Mouse (Mus musculus): ENCODE results near the gene Trpc7. TPM values are rescaled to one million over a fixed set of nuclear protein-coding genes. Genes with fewer than 3 reads are reported as not detected.

The Trpc7 gene
- total RNA-seq (2014; rRNA removed) (not detected in 2 replicates), polyA plus RNA-seq (2012; rRNA removed) (not detected in 2 replicates)

DNA sequence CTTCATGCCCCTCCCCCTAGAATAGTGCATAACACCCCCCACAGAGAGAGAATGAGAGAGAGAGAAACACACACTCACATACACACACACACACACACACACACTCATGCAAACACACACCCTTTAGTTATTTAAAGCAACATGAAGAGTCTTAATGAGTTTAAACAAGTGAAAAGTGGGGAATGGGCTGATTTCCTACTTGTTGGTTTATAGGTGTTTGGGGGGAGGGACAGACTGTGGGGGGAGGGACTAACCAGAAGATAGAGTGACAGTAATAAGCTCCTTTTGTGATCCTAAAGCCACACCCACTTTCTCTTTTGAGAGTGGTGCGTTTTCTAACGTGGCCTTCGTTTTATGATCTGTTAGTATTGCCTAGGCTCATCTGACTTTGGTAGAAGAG is at the start of gene Trpc7:
TSS of gene Trpc7 (minus strand) at position 101 of the 400 bp plus-strand sequence.
- WGBS = 73% methylated on average over 3 of the region's 3 CpGs
- no peaks in the 10 kb centered on the region for H3K36me3 ChIP-seq (ENCODE audit: control insufficient read depth, insufficient read depth, low read length)
- TF ChIP-seq POLR2A (IDR thresholded peaks at IDR 0.05; ENCODE audit: extremely low read depth, insufficient read depth, low read length) (no peak), CTCF (IDR thresholded peaks at IDR 0.05; ENCODE audit: low read depth, low read length) (no peak)

DNA sequence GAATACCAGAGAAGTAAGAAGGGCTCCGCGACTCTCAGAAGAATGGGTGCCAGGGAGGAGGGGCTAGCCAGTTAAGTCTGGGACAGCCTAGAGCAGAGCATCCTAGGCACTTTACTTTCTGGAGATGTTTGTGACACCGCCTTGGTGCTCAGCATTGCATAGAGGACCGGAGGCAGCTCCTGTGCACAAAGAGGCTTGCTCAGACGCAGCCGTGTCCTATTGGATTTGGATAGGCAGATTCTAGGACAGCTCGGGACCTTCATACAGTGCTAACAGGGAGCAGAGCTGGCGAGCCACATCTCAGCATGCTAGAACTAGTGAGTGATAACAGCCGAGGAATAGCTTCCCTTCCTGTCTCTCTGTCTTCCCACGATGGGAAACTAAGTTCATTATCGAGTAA is 43.5 kb upstream of the Trpc7 start:
- Histone ChIP-seq H3K27me3 (ENCODE audit: control insufficient read depth, insufficient read depth, low read length) (no peaks in the 10 kb centered on the region), H3K79me2 (ENCODE audit: control insufficient read depth, insufficient read depth, low read length) (no peaks in the 10 kb centered on the region), H3K4me1 (ENCODE audit: control insufficient read depth, insufficient read depth, low read length) (no peaks in the 10 kb centered on the region), H3K9ac (ENCODE audit: low read depth, low read length) (no peak overlapping the region), H3K4me3 (ENCODE audit: insufficient read depth, low read depth, low read length) (no peak overlapping the region), H3K36me3 (ENCODE audit: control insufficient read depth, insufficient read depth, low read length) (no peaks in the 10 kb centered on the region), H3K27ac (replicated peaks; ENCODE audit: insufficient read depth, low read depth, low read length) (no peak overlapping the region)
- WGBS = 75% methylated on average over 11 of the region's 11 CpGs
- TF ChIP-seq CTCF (IDR thresholded peaks at IDR 0.05; ENCODE audit: low read depth, low read length) (no peak), POLR2A (IDR thresholded peaks at IDR 0.05; ENCODE audit: extremely low read depth, insufficient read depth, low read length) (no peak)
- DNase-seq (ENCODE audit: extremely low read depth, low read depth, low spot score) = no peak

More for the DNA sequence above, at the start of gene Trpc7:
- DNase-seq (ENCODE audit: extremely low read depth, low read depth, low spot score) = no peak
- Histone ChIP-seq H3K4me1 (ENCODE audit: control insufficient read depth, insufficient read depth, low read length) (no peaks in the 10 kb centered on the region), H3K79me2 (ENCODE audit: control insufficient read depth, insufficient read depth, low read length) (no peaks in the 10 kb centered on the region), H3K9ac (ENCODE audit: low read depth, low read length) (no peak within 1 kb of the TSS), H3K27ac (replicated peaks; ENCODE audit: insufficient read depth, low read depth, low read length) (no peak within 1 kb of the TSS), H3K27me3 (ENCODE audit: control insufficient read depth, insufficient read depth, low read length) (no peaks in the 10 kb centered on the region), H3K4me3 (ENCODE audit: insufficient read depth, low read depth, low read length) (no peak within 1 kb of the TSS)

DNA sequence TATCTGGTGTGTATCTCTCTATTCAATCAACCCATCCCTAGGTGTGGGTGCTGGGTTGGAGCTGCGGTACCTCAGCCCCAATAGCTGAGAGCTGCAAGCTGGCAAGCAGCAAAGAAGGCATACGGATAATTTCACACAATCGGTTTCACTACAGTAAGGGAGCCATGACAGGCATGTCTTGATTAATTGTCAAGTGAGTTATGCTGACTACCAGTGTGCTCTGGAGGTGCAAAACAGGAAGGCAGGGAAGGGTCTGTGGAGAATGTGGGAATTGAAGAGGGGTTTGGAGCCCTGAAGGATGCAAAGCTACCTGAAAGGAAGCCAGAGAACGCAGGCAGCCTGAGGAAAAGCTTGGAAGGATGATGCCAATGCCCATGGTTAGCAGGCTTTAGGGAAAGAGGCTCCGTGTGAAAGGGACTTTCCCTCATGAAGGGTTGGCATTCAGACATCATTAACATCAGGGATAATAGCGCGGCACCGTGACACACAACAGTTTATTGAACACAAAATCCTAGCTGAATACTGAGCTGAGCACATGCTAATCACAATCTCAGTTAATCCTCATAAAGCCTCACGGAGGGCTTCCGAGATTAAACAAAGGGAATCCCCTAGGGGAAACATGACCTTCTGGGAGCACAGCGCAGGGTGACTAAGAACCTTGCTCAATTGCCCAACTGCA is 38.2 kb upstream of the Trpc7 start:
- 73% methylated on average over 11 of the region's 11 CpGs for WGBS
- Histone ChIP-seq H3K79me2 (ENCODE audit: control insufficient read depth, insufficient read depth, low read length) (no peaks in the 10 kb centered on the region), H3K4me1 (ENCODE audit: control insufficient read depth, insufficient read depth, low read length) (no peaks in the 10 kb centered on the region), H3K27me3 (ENCODE audit: control insufficient read depth, insufficient read depth, low read length) (no peaks in the 10 kb centered on the region), H3K36me3 (ENCODE audit: control insufficient read depth, insufficient read depth, low read length) (no peaks in the 10 kb centered on the region), H3K4me3 (ENCODE audit: insufficient read depth, low read depth, low read length) (no peak overlapping the region), H3K27ac (replicated peaks; ENCODE audit: insufficient read depth, low read depth, low read length) (no peak overlapping the region), H3K9ac (ENCODE audit: low read depth, low read length) (no peak overlapping the region)
- no peak for DNase-seq (ENCODE audit: extremely low read depth, low read depth, low spot score)
- TF ChIP-seq CTCF (IDR thresholded peaks at IDR 0.05; ENCODE audit: low read depth, low read length) = no peak
- no peak for TF ChIP-seq POLR2A (IDR thresholded peaks at IDR 0.05; ENCODE audit: extremely low read depth, insufficient read depth, low read length)

DNA sequence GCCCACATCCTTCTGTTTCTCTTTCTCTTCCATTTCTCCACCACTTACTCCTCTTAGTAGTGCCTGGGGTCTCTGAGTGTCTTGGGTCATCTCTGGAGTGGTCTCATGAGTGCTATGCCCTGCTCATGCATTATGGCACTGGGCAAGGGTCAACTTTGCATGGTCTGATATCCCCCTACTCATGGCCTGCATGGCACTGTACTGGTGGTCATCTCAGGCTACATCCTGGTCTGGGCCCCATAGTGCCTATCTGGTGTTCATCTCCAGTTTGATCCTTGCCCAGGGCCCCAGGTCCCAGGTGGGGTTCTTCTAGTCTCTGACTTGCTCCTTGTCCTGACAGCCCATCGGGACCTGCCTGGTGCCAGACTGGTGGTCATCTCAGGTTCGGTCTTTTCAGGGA is 34.6 kb upstream of the Trpc7 start:
- Histone ChIP-seq H3K79me2 (ENCODE audit: control insufficient read depth, insufficient read depth, low read length) (no peaks in the 10 kb centered on the region), H3K4me3 (ENCODE audit: insufficient read depth, low read depth, low read length) (no peak overlapping the region), H3K27me3 (ENCODE audit: control insufficient read depth, insufficient read depth, low read length) (no peaks in the 10 kb centered on the region), H3K9ac (ENCODE audit: low read depth, low read length) (no peak overlapping the region), H3K4me1 (ENCODE audit: control insufficient read depth, insufficient read depth, low read length) (no peaks in the 10 kb centered on the region), H3K36me3 (ENCODE audit: control insufficient read depth, insufficient read depth, low read length) (no peaks in the 10 kb centered on the region), H3K27ac (replicated peaks; ENCODE audit: insufficient read depth, low read depth, low read length) (no peak overlapping the region)
- TF ChIP-seq POLR2A (IDR thresholded peaks at IDR 0.05; ENCODE audit: extremely low read depth, insufficient read depth, low read length) (no peak), CTCF (IDR thresholded peaks at IDR 0.05; ENCODE audit: low read depth, low read length) (no peak)
- whole genome bisulfite sequencing = 83% methylated on average over 2 of the region's 2 CpGs
- DNase-seq (ENCODE audit: extremely low read depth, low read depth, low spot score) = no peak

DNA sequence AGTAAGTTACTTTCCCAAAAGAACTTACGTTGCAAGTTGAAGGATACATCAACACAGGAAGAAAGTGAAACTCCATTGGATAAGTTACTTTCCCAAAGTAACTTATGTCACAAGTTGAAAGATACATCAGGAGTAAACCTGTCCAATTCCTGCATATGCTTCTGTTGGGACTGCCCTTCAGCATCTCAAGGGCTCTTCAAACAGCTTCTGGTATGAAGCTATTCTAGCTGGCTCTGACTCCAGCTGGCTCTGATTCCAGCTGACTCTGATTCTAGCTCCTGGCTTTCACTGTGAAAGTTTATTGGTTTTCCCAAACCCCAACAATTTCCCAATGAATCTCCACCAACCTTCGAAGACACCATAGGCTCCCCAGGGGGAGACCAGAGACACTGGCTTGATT is 27.2 kb upstream of the Trpc7 start:
- Histone ChIP-seq H3K4me1 (ENCODE audit: control insufficient read depth, insufficient read depth, low read length) (no peaks in the 10 kb centered on the region), H3K9ac (ENCODE audit: low read depth, low read length) (no peak overlapping the region), H3K79me2 (ENCODE audit: control insufficient read depth, insufficient read depth, low read length) (no peaks in the 10 kb centered on the region), H3K27me3 (ENCODE audit: control insufficient read depth, insufficient read depth, low read length) (no peaks in the 10 kb centered on the region), H3K36me3 (ENCODE audit: control insufficient read depth, insufficient read depth, low read length) (no peaks in the 10 kb centered on the region), H3K4me3 (ENCODE audit: insufficient read depth, low read depth, low read length) (no peak overlapping the region), H3K27ac (replicated peaks; ENCODE audit: insufficient read depth, low read depth, low read length) (no peak overlapping the region)
- no peak for DNase-seq (ENCODE audit: extremely low read depth, low read depth, low spot score)
- WGBS = 82% methylated on average over 2 of the region's 2 CpGs
- no peak for TF ChIP-seq POLR2A (IDR thresholded peaks at IDR 0.05; ENCODE audit: extremely low read depth, insufficient read depth, low read length)
- TF ChIP-seq CTCF (IDR thresholded peaks at IDR 0.05; ENCODE audit: low read depth, low read length) = no peak

DNA sequence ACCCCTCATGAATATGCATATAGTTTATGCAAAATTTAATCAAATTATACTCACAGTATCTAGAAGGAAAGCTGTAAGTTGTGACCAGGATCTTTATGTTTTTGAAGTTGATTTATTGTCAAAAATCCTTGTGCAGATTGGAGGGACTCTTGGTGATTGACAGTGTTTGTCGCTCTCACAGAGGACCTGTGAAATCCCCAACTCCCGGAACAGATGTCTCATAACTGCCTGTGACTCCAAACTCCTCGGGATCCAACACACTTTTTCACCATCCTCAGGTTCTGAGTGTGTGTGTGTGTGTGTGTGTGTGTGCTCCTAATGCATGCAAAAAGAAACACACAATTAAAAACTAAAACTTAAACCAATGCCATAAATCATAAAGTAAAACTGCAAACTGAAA is 25.5 kb upstream of the Trpc7 start:
- H3K9ac ChIP-seq (ENCODE audit: low read depth, low read length) = no peak overlapping the region
- no peaks in the 10 kb centered on the region for H3K79me2 ChIP-seq (ENCODE audit: control insufficient read depth, insufficient read depth, low read length)
- no peak overlapping the region for H3K4me3 ChIP-seq (ENCODE audit: insufficient read depth, low read depth, low read length)
- DNase-seq (ENCODE audit: extremely low read depth, low read depth, low spot score) = no peak
- H3K27ac ChIP-seq (replicated peaks; ENCODE audit: insufficient read depth, low read depth, low read length) = no peak overlapping the region
- WGBS = 73% methylated on average over 3 of the region's 3 CpGs
- no peaks in the 10 kb centered on the region for H3K27me3 ChIP-seq (ENCODE audit: control insufficient read depth, insufficient read depth, low read length)
- no peak for TF ChIP-seq CTCF (IDR thresholded peaks at IDR 0.05; ENCODE audit: low read depth, low read length)
- TF ChIP-seq POLR2A (IDR thresholded peaks at IDR 0.05; ENCODE audit: extremely low read depth, insufficient read depth, low read length) = no peak
- no peaks in the 10 kb centered on the region for H3K36me3 ChIP-seq (ENCODE audit: control insufficient read depth, insufficient read depth, low read length)
- no peaks in the 10 kb centered on the region for H3K4me1 ChIP-seq (ENCODE audit: control insufficient read depth, insufficient read depth, low read length)

Data from liver, adult 2 months (tissue).